Mouse (Mus musculus): ENCODE results near the gene Tnrc18. TPM values are rescaled to one million over a fixed set of nuclear protein-coding genes. Genes with fewer than 3 reads are reported as not detected.

Tnrc18 gene
- total and polyA plus RNA-seq, 2 experiments from 2014 or later: 19.4 to 114 TPM

DNA sequence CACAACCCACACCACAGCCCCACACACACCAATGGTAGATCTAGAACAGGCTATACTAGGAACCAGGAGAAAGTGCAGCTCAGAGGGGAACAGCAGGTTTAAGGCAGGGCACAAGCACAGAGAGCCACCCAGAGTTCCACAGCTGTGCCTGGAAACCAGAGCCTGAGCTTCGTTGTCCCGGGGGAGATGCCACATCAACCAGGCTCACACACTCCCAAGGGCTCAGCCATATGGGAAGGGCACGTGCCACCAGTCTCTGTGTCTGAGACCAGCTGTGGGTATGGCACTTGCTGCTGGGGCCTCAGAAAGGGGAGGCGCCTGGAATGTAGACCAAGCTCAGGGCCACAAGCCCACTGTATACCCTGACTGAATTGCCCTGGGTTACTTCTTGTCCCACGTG, 36.9 kb downstream of the Tnrc18 start:
- Histone ChIP-seq H3K9ac (replicated peaks; ENCODE audit: low read length, poor library complexity, severe bottlenecking) (no peak overlapping the region), H3K4me3 (ENCODE audit: low read depth, low read length) (no peak overlapping the region), H3K4me2 (ENCODE audit: low read depth, low read length, poor library complexity, severe bottlenecking) (no peak overlapping the region), H3K4me1 (ENCODE audit: insufficient read depth, low read length) (peaks cover 7% of the 10 kb centered on the region), H3K27ac (ENCODE audit: low read depth, low read length) (no peak overlapping the region; the same call in 1 of the 2 replicates), H3K36me3 (ENCODE audit: insufficient read depth, low read length) (peaks cover 14% of the 10 kb centered on the region; the same call in 1 of the 2 replicates), H3K9me3 (ENCODE audit: low read length) (no peaks in the 10 kb centered on the region), H3K27me3 (ENCODE audit: insufficient read depth, low read length) (no peaks in the 10 kb centered on the region)
- no peak for TF ChIP-seq CTCF (IDR thresholded peaks at IDR 0.05)
- no peak for DNase-seq (ENCODE audit: low spot score)
- no peak for ATAC-seq (ENCODE audit: low FRiP score)
- WGBS: 63% methylated on average over 5 of the region's 5 CpGs

DNA sequence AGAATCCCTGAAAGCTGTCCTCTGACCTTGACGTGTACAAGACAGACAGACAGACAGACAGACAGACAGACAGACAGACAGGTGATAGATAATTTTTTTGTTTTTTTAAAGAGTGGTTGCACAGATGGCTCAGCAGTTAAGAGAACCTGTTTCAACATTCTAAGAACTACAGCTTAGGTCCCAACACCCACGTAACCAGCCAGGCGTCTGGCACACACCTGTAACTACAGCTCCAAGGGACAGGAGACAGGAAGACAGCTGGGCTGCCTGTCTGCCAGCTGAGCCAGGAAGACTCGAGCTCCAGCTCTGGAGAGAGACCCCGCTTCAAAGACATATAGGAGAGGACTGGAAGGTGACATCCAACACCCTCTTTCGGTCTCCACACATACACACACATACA, 38.6 kb downstream of the Tnrc18 start:
- no peak overlapping the region for H3K9ac ChIP-seq (replicated peaks; ENCODE audit: low read length, poor library complexity, severe bottlenecking)
- peak overlapping the region; percentile 9; the same call in 1 of the 2 replicates for H3K27ac ChIP-seq (ENCODE audit: low read depth, low read length)
- no peak for TF ChIP-seq CTCF (IDR thresholded peaks at IDR 0.05)
- 77% methylated on average over 6 of the region's 6 CpGs for WGBS
- H3K4me3 ChIP-seq (ENCODE audit: low read depth, low read length): no peak overlapping the region
- H3K4me1 ChIP-seq (ENCODE audit: insufficient read depth, low read length): peaks cover 3% of the 10 kb centered on the region
- H3K4me2 ChIP-seq (ENCODE audit: low read depth, low read length, poor library complexity, severe bottlenecking): no peak overlapping the region
- ATAC-seq (ENCODE audit: low FRiP score) (no peak), DNase-seq (ENCODE audit: low spot score) (no peak)
- peaks cover 26% of the 10 kb centered on the region for H3K36me3 ChIP-seq (ENCODE audit: insufficient read depth, low read length)
- H3K27me3 ChIP-seq (ENCODE audit: insufficient read depth, low read length): no peaks in the 10 kb centered on the region
- no peaks in the 10 kb centered on the region for H3K9me3 ChIP-seq (ENCODE audit: low read length)

DNA sequence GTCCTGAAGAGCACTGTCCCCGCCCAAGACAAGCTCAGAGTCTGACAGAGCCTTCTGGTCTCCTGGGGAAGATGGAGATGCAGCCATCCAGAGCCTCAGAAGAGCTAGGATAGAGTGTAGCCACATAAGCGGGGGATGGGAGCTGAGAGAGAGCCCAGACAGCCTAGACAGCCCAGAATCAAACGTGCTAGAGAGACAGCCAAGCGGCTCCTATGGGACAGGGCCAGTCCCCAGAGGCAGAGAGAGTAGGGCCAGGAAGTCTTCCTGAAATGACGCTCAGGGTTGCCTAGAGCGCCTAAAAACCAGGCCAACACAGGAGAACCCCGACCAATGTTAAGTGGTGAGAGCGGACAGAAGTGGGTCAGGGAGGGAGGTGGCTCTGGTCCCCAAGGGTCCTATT, 39.3 kb downstream of the Tnrc18 start:
- H3K27ac ChIP-seq (ENCODE audit: low read depth, low read length): peak overlapping the region; percentile 9; the same call in 1 of the 2 replicates
- no peak overlapping the region for H3K9ac ChIP-seq (replicated peaks; ENCODE audit: low read length, poor library complexity, severe bottlenecking)
- H3K9me3 ChIP-seq (ENCODE audit: low read length): no peaks in the 10 kb centered on the region
- no peak overlapping the region for H3K4me3 ChIP-seq (ENCODE audit: low read depth, low read length)
- peaks cover 34% of the 10 kb centered on the region for H3K36me3 ChIP-seq (ENCODE audit: insufficient read depth, low read length)
- no peak overlapping the region for H3K4me2 ChIP-seq (ENCODE audit: low read depth, low read length, poor library complexity, severe bottlenecking)
- DNase-seq (ENCODE audit: low spot score) (peak; percentile 59), ATAC-seq (ENCODE audit: low FRiP score) (0 out of 2 replicates have a peak, but pooled peaks have one; percentile 28)
- H3K4me1 ChIP-seq (ENCODE audit: insufficient read depth, low read length): peaks cover 3% of the 10 kb centered on the region
- no peak for TF ChIP-seq CTCF (IDR thresholded peaks at IDR 0.05)
- no peaks in the 10 kb centered on the region for H3K27me3 ChIP-seq (ENCODE audit: insufficient read depth, low read length)
- 58% methylated on average over 8 of the region's 8 CpGs for WGBS

- Histone ChIP-seq H3K4me3 (ENCODE audit: low read depth, low read length) (no peak overlapping the region), H3K4me2 (ENCODE audit: low read depth, low read length, poor library complexity, severe bottlenecking) (no peak overlapping the region), H3K9ac (replicated peaks; ENCODE audit: low read length, poor library complexity, severe bottlenecking) (no peak overlapping the region), H3K27me3 (ENCODE audit: insufficient read depth, low read length) (no peaks in the 10 kb centered on the region), H3K27ac (ENCODE audit: low read depth, low read length) (no peak overlapping the region), H3K36me3 (ENCODE audit: insufficient read depth, low read length) (peaks cover 52% of the 10 kb centered on the region), H3K9me3 (ENCODE audit: low read length) (no peaks in the 10 kb centered on the region), H3K4me1 (ENCODE audit: insufficient read depth, low read length) (peaks cover 3% of the 10 kb centered on the region)
- 82% methylated on average over 12 of the region's 13 CpGs for WGBS
- no peak; the same call in 1 of the 2 replicates for TF ChIP-seq CTCF (IDR thresholded peaks at IDR 0.05)
- DNase-seq (ENCODE audit: low spot score): no peak
- ATAC-seq (ENCODE audit: low FRiP score): no peak
These were observed 41.4 kb downstream of the Tnrc18 start for GRCm38 (mm10) chr5:142776080-142776479.

- 85% methylated on average over 5 of the region's 5 CpGs for whole genome bisulfite sequencing
- Histone ChIP-seq H3K4me2 (ENCODE audit: low read depth, low read length, poor library complexity, severe bottlenecking) (no peak overlapping the region), H3K36me3 (ENCODE audit: insufficient read depth, low read length) (peaks cover 57% of the 10 kb centered on the region), H3K9ac (replicated peaks; ENCODE audit: low read length, poor library complexity, severe bottlenecking) (no peak overlapping the region), H3K27me3 (ENCODE audit: insufficient read depth, low read length) (no peaks in the 10 kb centered on the region), H3K9me3 (ENCODE audit: low read length) (no peaks in the 10 kb centered on the region), H3K4me1 (ENCODE audit: insufficient read depth, low read length) (no peaks in the 10 kb centered on the region; the same call in 1 of the 2 replicates), H3K27ac (ENCODE audit: low read depth, low read length) (no peak overlapping the region), H3K4me3 (ENCODE audit: low read depth, low read length) (no peak overlapping the region)
- DNase-seq (ENCODE audit: low spot score): no peak
- no peak for ATAC-seq (ENCODE audit: low FRiP score)
- no peak for TF ChIP-seq CTCF (IDR thresholded peaks at IDR 0.05)
These were observed 42.7 kb downstream of the Tnrc18 start for GRCm38 (mm10) chr5:142774771-142775170.

- Histone ChIP-seq H3K27me3 (ENCODE audit: insufficient read depth, low read length) (no peaks in the 10 kb centered on the region), H3K4me3 (ENCODE audit: low read depth, low read length) (no peak overlapping the region), H3K4me2 (ENCODE audit: low read depth, low read length, poor library complexity, severe bottlenecking) (no peak overlapping the region), H3K9me3 (ENCODE audit: low read length) (no peaks in the 10 kb centered on the region), H3K27ac (ENCODE audit: low read depth, low read length) (no peak overlapping the region), H3K9ac (replicated peaks; ENCODE audit: low read length, poor library complexity, severe bottlenecking) (no peak overlapping the region), H3K36me3 (ENCODE audit: insufficient read depth, low read length) (peaks cover 55% of the 10 kb centered on the region), H3K4me1 (ENCODE audit: insufficient read depth, low read length) (no peaks in the 10 kb centered on the region; the same call in 1 of the 2 replicates)
- WGBS: 94% methylated on average over 15 of the region's 15 CpGs
- TF ChIP-seq CTCF (IDR thresholded peaks at IDR 0.05): no peak
- ATAC-seq (ENCODE audit: low FRiP score): no peak
- no peak for DNase-seq (ENCODE audit: low spot score)
These were observed 45.5 kb downstream of the Tnrc18 start for GRCm38 (mm10) chr5:142771964-142772363.
